Mouse (Mus musculus) bone marrow, adult 2 months (tissue): ENCODE results near the gene Otof. TPM values are rescaled to one million over a fixed set of nuclear protein-coding genes. Genes with fewer than 3 reads are reported as not detected.

Source experiments
- H3K27ac ChIP-seq: fragments of 200-500 bp; 2 replicates; pipeline ENCODE4 v1.5.1; 2012; ENCODE audit warnings: low read depth, mild to moderate bottlenecking, control low read depth, inconsistent platforms, low read length; ENCODE audit not compliant: control insufficient read depth, poor library complexity, insufficient read depth
- H3K4me1 ChIP-seq: fragments of 200-500 bp; 2 replicates; pipeline ENCODE4 v1.6.1; 2011; ENCODE audit warnings: low read length; ENCODE audit not compliant: control insufficient read depth, insufficient read depth
- H3K4me3 ChIP-seq: fragments of 200-500 bp; replicated peaks from 2 replicates; pipeline ENCODE3; 2011; ENCODE audit warnings: mild to moderate bottlenecking, low read depth, low read length, control low read depth; ENCODE audit not compliant: control insufficient read depth
- CTCF ChIP-seq: fragments of 200-500 bp; IDR thresholded peaks from 2 replicates; pipeline ENCODE4 v1.5.1; 2011; ENCODE audit warnings: low read length, control low read depth; ENCODE audit not compliant: control insufficient read depth, insufficient read depth
- POLR2A ChIP-seq: fragments of 200-500 bp; IDR thresholded peaks from 2 replicates; pipeline ENCODE4 v1.6.1; 2011; ENCODE audit warnings: low read depth, mild to moderate bottlenecking, control low read depth, low read length, borderline replicate concordance; ENCODE audit not compliant: control insufficient read depth
- WGBS: fragments of 180-500 bp; shearing (Covaris S2); methylation state at CpG from one replicate; pipeline ENCODE4 v1.1.7; 2018; 5-methylcytosine and 5-hydroxymethylcytosine counted together
- polyA plus RNA-seq: library from polyadenylated mRNA; stranded (reverse); fragments of >200 nt; gene quantifications from 2 replicates; pipeline ENCODE4 v1.2.4, GENCODE M21; 2011; ENCODE audit warnings: low replicate concordance; ENCODE audit not compliant: missing spikeins, insufficient read depth, insufficient read length

Otof gene
- polyA plus RNA-seq, 1 experiment = not detected

DNA sequence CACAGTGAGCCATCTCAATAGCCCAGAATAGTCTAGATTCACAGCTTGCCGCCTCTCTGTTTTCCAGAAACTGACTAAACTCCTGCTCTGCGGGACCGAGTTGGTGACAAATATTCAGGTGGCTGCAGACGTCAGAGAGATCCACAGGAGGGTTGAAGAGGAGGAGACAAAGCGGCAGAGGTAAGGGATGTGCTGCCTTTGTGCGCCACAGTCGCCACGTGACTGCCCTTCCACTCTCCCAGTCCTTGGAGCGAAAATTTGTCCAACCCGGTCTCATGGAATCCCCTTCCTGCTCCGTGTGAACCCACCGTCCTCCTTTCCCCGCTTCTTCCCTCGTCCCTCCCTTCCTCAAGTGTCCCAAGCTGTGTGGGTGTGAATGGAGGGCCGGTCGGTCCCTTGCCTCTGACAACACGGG lies 119.1 kb downstream of the Otof start:
- no peak for TF ChIP-seq CTCF
- no peak for TF ChIP-seq POLR2A

DNA sequence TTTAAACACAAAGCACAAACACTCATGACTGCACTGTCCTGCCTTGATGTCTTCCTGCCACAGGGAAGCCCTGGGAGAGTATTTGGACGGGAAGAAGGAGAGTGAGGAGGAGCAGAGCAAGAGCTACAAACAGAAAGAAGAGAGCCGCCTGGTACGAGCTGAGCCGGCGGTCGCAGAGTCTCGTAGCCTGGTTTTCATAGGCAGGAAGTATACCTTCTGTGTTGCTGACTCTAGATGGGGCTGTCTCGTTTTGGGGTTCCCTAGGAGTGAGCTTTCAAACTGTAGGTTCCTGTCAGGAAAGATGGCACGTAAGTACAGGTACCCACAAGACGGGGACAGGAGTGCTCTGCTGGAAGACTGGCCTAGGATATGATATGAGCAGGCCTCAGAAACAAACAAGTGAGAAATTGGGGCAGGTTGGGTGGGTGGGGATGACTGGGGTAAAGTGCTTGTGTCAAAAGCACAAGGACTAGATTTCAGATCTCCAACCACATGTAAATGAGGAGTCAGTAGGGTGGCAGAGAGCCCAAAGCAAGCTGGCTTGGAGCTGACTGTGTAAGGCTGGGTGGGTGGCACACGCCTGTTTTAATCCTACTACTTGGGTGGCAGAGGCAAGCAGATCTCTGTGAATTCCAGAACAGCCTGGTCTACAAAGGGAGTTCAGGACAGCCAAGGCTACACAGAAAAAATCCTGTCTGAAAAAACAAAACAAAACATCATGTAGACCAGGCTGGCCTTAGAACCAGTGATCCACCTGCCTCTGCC lies 119.9 kb downstream of the Otof start:
- TF ChIP-seq CTCF = no peak
- no peak for TF ChIP-seq POLR2A
- WGBS = 68% methylated on average over 11 of the region's 11 CpGs
- no peak overlapping the region for H3K4me3 ChIP-seq
- H3K27ac ChIP-seq = no peak overlapping the region; the same call in 1 of the 2 replicates
- no peaks in the 10 kb centered on the region for H3K4me1 ChIP-seq

More for the DNA sequence above, 119.1 kb downstream of the Otof start:
- Histone ChIP-seq H3K27ac (no peak overlapping the region), H3K4me1 (no peaks in the 10 kb centered on the region), H3K4me3 (no peak overlapping the region)
- WGBS = 29% methylated on average over 17 of the region's 17 CpGs

DNA sequence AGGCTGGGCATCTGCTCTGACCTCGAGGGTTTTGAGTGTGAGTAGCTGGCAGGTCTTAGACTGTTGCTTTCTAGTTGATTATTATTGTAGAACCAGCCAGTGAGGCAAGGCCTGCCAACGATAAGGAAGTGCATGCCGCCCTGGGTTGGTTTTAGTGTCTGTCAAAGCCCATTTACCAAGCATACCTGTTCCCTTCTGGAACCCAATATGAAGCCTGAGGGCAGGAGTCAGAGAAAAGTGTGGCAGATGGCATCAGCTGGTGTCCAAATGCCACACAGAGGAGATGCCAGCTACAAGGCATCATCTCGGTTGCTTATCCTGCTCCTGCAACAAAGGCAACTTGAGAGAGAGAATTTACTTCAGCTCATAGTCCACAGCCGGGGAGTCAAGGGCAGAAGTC lies 120.9 kb downstream of the Otof start:
- TF ChIP-seq CTCF (no peak), POLR2A (no peak)
- WGBS = 73% methylated on average over 5 of the region's 5 CpGs

More for the DNA sequence above, 120.9 kb downstream of the Otof start:
- Histone ChIP-seq H3K27ac (no peak overlapping the region), H3K4me3 (no peak overlapping the region), H3K4me1 (no peaks in the 10 kb centered on the region)

Other genes with a start within 250 kb of the Otof start
- gene Selenoi, start 229.4 kb downstream of the Otof start, polyA plus RNA-seq = 4.6 and 7.5 TPM in 2 replicates
- gene Drc1, start 180.5 kb downstream of the Otof start, polyA plus RNA-seq = 0.82 TPM in 1 of 2 replicates, not detected in the other
- gene 1700001C02Rik, start 4.1 kb upstream of the Otof start, polyA plus RNA-seq = not detected in 2 replicates
- not detected in 2 replicates for gene Cib4, start 83.9 kb upstream of the Otof start, polyA plus RNA-seq
- gene Kcnk3, start 126.2 kb upstream of the Otof start, polyA plus RNA-seq = 0.40 TPM in 1 of 2 replicates, not detected in the other
- gene Slc35f6, start 186.0 kb upstream of the Otof start, polyA plus RNA-seq = 7.7 and 17.0 TPM in 2 replicates
- 161 and 187 TPM in 2 replicates for gene Cenpa, start 204.8 kb upstream of the Otof start, polyA plus RNA-seq
- gene Dpysl5, start 249.6 kb upstream of the Otof start, polyA plus RNA-seq = 0.40 TPM in 1 of 2 replicates, not detected in the other